9 mouse cellular contexts compared by ENCODE assay signal in the genomic region with DNA sequence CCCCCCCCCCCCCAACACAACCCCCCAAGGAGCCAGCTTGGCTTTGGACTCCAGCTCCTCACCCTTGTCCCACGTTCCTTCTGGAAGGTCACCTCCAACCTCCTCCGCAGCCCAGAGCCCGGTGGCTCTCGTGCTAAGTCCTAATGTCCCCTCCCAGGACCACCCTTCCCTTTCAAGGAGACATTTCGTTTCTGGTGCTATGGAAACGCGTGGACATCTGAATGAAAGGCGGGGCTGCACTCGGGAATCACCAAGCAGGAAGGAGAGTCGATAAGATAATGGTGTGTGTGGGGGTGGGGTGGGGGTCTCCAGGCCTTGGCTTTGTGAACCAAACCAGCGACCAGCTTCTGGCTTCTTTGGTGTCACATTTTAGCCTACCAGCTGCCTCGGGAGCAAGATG. TPM values are rescaled to one million over a fixed set of nuclear protein-coding genes. Genes with fewer than 3 reads are reported as not detected.
DNase-seq lines count a peak whose midpoint lies in the region; ATAC-seq lines count a peak whose summit lies in the region.
"Had no signal": no experiment of that assay in that cellular context is flagged by ENCODE, and none has a peak within 500 bp of the region (broad histone marks: within the 10 kb centered on the region; RNA-seq: fewer than 3 reads in every experiment).

No protein-coding gene starts in this region.

- WGBS in lung, embryonic 15.5 days = under 1% methylated on average over 12 of the region's 12 CpGs
- WGBS in forebrain, embryonic 15.5 days = under 1% methylated on average over 12 of the region's 12 CpGs
- WGBS in limb, embryonic 13.5 days = 3% methylated on average over 12 of the region's 12 CpGs
- under 1% methylated on average over 12 of the region's 12 CpGs for WGBS in stomach, embryonic 14.5 days

- peak overlapping the region; percentile 3; the same call in 1 of the 2 replicates for H3K9ac ChIP-seq in lung, embryonic 15.5 days
- peak overlapping the region; percentile 50 for H3K9ac ChIP-seq in forebrain, embryonic 15.5 days (replicated peaks)
- H3K9ac ChIP-seq in limb, embryonic 13.5 days = no peak overlapping the region
- H3K9ac ChIP-seq in stomach, embryonic 14.5 days (replicated peaks; ENCODE audit: low read depth, low read length) = no peak overlapping the region

- no peaks in the 10 kb centered on the region for H3K36me3 ChIP-seq in lung, embryonic 15.5 days
- H3K36me3 ChIP-seq in forebrain, embryonic 15.5 days = no peaks in the 10 kb centered on the region
- no peaks in the 10 kb centered on the region for H3K36me3 ChIP-seq in limb, embryonic 13.5 days
- H3K36me3 ChIP-seq in stomach, embryonic 14.5 days (ENCODE audit: control insufficient read depth, insufficient read depth, low read length) = no peaks in the 10 kb centered on the region

- peak; percentile 20; the same call in 1 of the 2 replicates for ATAC-seq in lung, embryonic 15.5 days (ENCODE audit: borderline replicate concordance, extremely low read depth, low FRiP score, low TSS enrichment)
- peak; percentile 54; the same call in 1 of the 2 replicates for ATAC-seq in forebrain, embryonic 15.5 days (replicated peaks)
- ATAC-seq in limb, embryonic 13.5 days (ENCODE audit: low FRiP score, low read depth) = no peak
- ATAC-seq in stomach, embryonic 14.5 days (ENCODE audit: insufficient number of reproducible peaks, insufficient read depth, low FRiP score, low read depth) = no peak

- peak overlapping the region; percentile 62; the same call in 1 of the 2 replicates for H3K27ac ChIP-seq in lung, embryonic 15.5 days
- peak overlapping the region; percentile 99 for H3K27ac ChIP-seq in forebrain, embryonic 15.5 days (replicated peaks)
- no peak overlapping the region for H3K27ac ChIP-seq in limb, embryonic 13.5 days
- no peak overlapping the region for H3K27ac ChIP-seq in stomach, embryonic 14.5 days (ENCODE audit: low read length)

- peaks cover 29% of the 10 kb centered on the region for H3K4me1 ChIP-seq in lung, embryonic 15.5 days
- peaks cover 36% of the 10 kb centered on the region for H3K4me1 ChIP-seq in forebrain, embryonic 15.5 days
- peaks cover 13% of the 10 kb centered on the region; the same call in 1 of the 2 replicates for H3K4me1 ChIP-seq in limb, embryonic 13.5 days
- H3K4me1 ChIP-seq in stomach, embryonic 14.5 days (ENCODE audit: control insufficient read depth, insufficient read depth, low read length) = no peaks in the 10 kb centered on the region; the same call in none of the 2 replicates

- peak overlapping the region; percentile 62 for H3K4me2 ChIP-seq in lung, embryonic 15.5 days
- H3K4me2 ChIP-seq in forebrain, embryonic 15.5 days (replicated peaks) = peak overlapping the region; percentile 56
- peak overlapping the region; percentile 57 for H3K4me2 ChIP-seq in limb, embryonic 13.5 days (replicated peaks)
- H3K4me2 ChIP-seq in stomach, embryonic 14.5 days (replicated peaks; ENCODE audit: low read depth, low read length) = peak overlapping the region; percentile 55

- H3K4me3 ChIP-seq in lung, embryonic 15.5 days = peak overlapping the region; percentile 25
- peak overlapping the region; percentile 39 for H3K4me3 ChIP-seq in forebrain, embryonic 15.5 days
- H3K4me3 ChIP-seq in limb, embryonic 13.5 days = peak overlapping the region; percentile 18; the same call in 1 of the 2 replicates
- H3K4me3 ChIP-seq in stomach, embryonic 14.5 days (ENCODE audit: low read depth, low read length) = peak overlapping the region; percentile 24

- no peaks in the 10 kb centered on the region for H3K9me3 ChIP-seq in lung, embryonic 15.5 days
- H3K9me3 ChIP-seq in forebrain, embryonic 15.5 days = no peaks in the 10 kb centered on the region
- no peaks in the 10 kb centered on the region for H3K9me3 ChIP-seq in limb, embryonic 13.5 days
- H3K9me3 ChIP-seq in stomach, embryonic 14.5 days (ENCODE audit: control insufficient read depth, low read depth, low read length) = no peaks in the 10 kb centered on the region

- no peak for DNase-seq in lung, postnatal 4 days
- DNase-seq in cerebellum, adult 11-12 months = no peak
- no peak for DNase-seq in layer of hippocampus, adult 8-10 months (ENCODE audit: low spot score in 2 of 2)
- DNase-seq in adrenal gland, postnatal 14 days = no peak

- H3K27me3 ChIP-seq in lung, embryonic 15.5 days = no peaks in the 10 kb centered on the region
- no peaks in the 10 kb centered on the region for H3K27me3 ChIP-seq in forebrain, embryonic 15.5 days
- peaks cover 60% of the 10 kb centered on the region for H3K27me3 ChIP-seq in limb, embryonic 13.5 days
- H3K27me3 ChIP-seq in stomach, embryonic 14.5 days (ENCODE audit: control insufficient read depth, insufficient read depth, low read length) = no peaks in the 10 kb centered on the region

RNA-seq across cellular contexts. Expression of gene Gm26897, which starts 27.9 kb away (rescaled TPM):
- not detected in 2 replicates for polyA plus RNA-seq in lung, embryonic 15.5 days (2015; fragmentation: Nextera tagmentation; extraction: Ambion mirVana)
- polyA plus RNA-seq in forebrain, embryonic 15.5 days (2015; fragmentation: Nextera tagmentation; extraction: Ambion mirVana) = not detected in 2 replicates
- not detected in 2 replicates for polyA plus RNA-seq in limb, embryonic 13.5 days (2015; fragmentation: Nextera tagmentation; extraction: Ambion mirVana)
- not detected in 2 replicates for polyA plus RNA-seq in stomach, embryonic 14.5 days (2014; fragmentation: Nextera tagmentation; extraction: Ambion mirVana)
- total RNA-seq in layer of hippocampus, adult 8-10 months (2022) = not detected
- total RNA-seq in adrenal gland, postnatal 14 days (2021) = not detected in 2 replicates
- total RNA-seq: left cerebral cortex, postnatal 25 days had no signal

Comparison
In these comparisons a context has a peak if more than half of its experiments do, and no peak if none do; other contexts are left out.
1. ATAC-seq: peak in lung, embryonic 15.5 days (single experiment) and forebrain, embryonic 15.5 days (single experiment); none in limb, embryonic 13.5 days (single experiment) and stomach, embryonic 14.5 days (single experiment).
2. H3K27ac ChIP-seq: peak in lung, embryonic 15.5 days (single experiment) and forebrain, embryonic 15.5 days (single experiment); none in limb, embryonic 13.5 days (single experiment) and stomach, embryonic 14.5 days (single experiment).
3. H3K9ac ChIP-seq: peak in lung, embryonic 15.5 days (single experiment) and forebrain, embryonic 15.5 days (single experiment); none in limb, embryonic 13.5 days (single experiment) and stomach, embryonic 14.5 days (single experiment).
4. Peak in every context shown above with its lines, with median percentiles within 50 percentile points of each other: H3K4me2 ChIP-seq and H3K4me3 ChIP-seq.